Mouse (Mus musculus) lung, adult 2 months (tissue): ENCODE results near the gene Rai2.

Source experiments
- CTCF ChIP-seq: fragments of 200-500 bp; IDR thresholded peaks from 2 replicates; pipeline ENCODE4 v1.5.1; 2011; ENCODE audit warnings: mild to moderate bottlenecking, low read length, control low read depth; ENCODE audit not compliant: insufficient read depth
- POLR2A ChIP-seq: fragments of 200-500 bp; IDR thresholded peaks from 2 replicates; pipeline ENCODE4 v1.6.1; 2011; ENCODE audit warnings: low read depth, mild to moderate bottlenecking, control low read depth, low read length, borderline replicate concordance; ENCODE audit errors: extremely low read depth

GRCm38 (mm10) chrX:161730026-161730425, 13.2 kb downstream of the Rai2 start:
- TF ChIP-seq POLR2A: no peak
- TF ChIP-seq CTCF: no peak
